Mouse (Mus musculus) limb, embryonic 10.5 days (tissue): ENCODE measurements around the gene Igf1r. TPM values are rescaled to one million over a fixed set of nuclear protein-coding genes. Genes with fewer than 3 reads are reported as not detected.

ENCODE experiments used
- DNase-seq: peaks from one replicate; pipeline ENCODE4 v3.0.0-alpha.2; 2017; ENCODE audit warnings: low spot score
- H3K27ac ChIP-seq: fragments of 300-500 bp; sonication (generic); 2 replicates; pipeline ENCODE4 v1.5.1; 2016; ENCODE audit warnings: mild to moderate bottlenecking
- H3K27me3 ChIP-seq: fragments of 300-500 bp; sonication (generic); 2 replicates; pipeline ENCODE4 v1.6.1; 2016; ENCODE audit warnings: low read depth, mild to moderate bottlenecking; ENCODE audit not compliant: poor library complexity, severe bottlenecking
- H3K36me3 ChIP-seq: fragments of 300-500 bp; sonication (generic); 2 replicates; pipeline ENCODE4 v1.6.1; 2016; ENCODE audit warnings: mild to moderate bottlenecking, moderate library complexity
- H3K4me1 ChIP-seq: fragments of 300-500 bp; sonication (generic); 2 replicates; pipeline ENCODE4 v1.6.1; 2016
- H3K4me3 ChIP-seq: fragments of 300-500 bp; sonication (generic); 2 replicates; pipeline ENCODE4 v1.5.1; 2016; ENCODE audit warnings: mild to moderate bottlenecking, moderate library complexity
- H3K9me3 ChIP-seq: fragments of 300-500 bp; sonication (generic); replicated peaks from 2 replicates; pipeline ENCODE4 v1.6.1; 2016; ENCODE audit warnings: mild to moderate bottlenecking
- WGBS: fragments of 180-500 bp; shearing (Covaris S2); methylation state at CpG from one replicate; pipeline ENCODE4 v1.1.7; 2016; 5-methylcytosine and 5-hydroxymethylcytosine counted together
- polyA plus RNA-seq: library from polyadenylated mRNA; unstranded; fragments of >200 nt; fragmentation: Nextera tagmentation; extraction: Ambion mirVana; gene quantifications from 2 replicates; pipeline ENCODE4 v1.2.1, GENCODE M21; 2016

The Igf1r gene
- polyA plus RNA-seq, 1 experiment from 2014 or later, result 27.9 TPM

GRCm38 (mm10) chr7:68080122-68080845 lies 127.7 kb downstream of the Igf1r start:
- Histone ChIP-seq H3K4me3 (no peak overlapping the region), H3K4me1 (peaks cover 50% of the 10 kb centered on the region), H3K9me3 (no peaks in the 10 kb centered on the region), H3K27ac (peak overlapping the region; percentile 20; the same call in 1 of the 2 replicates), H3K27me3 (no peaks in the 10 kb centered on the region), H3K36me3 (no peaks in the 10 kb centered on the region; the same call in 1 of the 2 replicates)
- WGBS, result 72% methylated on average over 11 of the region's 11 CpGs
- no peak for DNase-seq

DNA sequence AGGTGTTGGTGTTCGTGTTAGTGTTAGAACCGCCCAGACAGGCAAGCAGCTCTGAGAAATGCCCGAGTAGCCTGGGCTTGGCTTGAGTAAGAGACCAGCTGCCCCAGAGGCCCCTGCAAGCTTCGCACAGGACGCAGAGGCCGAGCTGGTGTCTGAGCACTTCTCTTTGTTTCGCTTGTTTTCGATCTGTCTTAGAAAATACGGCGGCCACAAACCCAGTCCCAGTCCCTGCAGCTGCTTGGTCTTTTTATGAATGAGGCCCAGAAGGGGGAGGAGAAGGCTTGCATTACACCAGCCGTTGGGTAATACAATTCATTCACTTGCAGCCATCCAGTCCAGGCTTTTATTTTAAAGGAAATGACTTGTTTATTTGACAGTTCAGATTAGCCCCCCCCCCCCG lies 132.7 kb downstream of the Igf1r start:
- Histone ChIP-seq H3K27ac (peak overlapping the region; percentile 86), H3K9me3 (no peaks in the 10 kb centered on the region), H3K36me3 (peaks cover 6% of the 10 kb centered on the region), H3K4me1 (peaks cover 68% of the 10 kb centered on the region), H3K4me3 (peak overlapping the region; percentile 27; the same call in 1 of the 2 replicates), H3K27me3 (no peaks in the 10 kb centered on the region)
- DNase-seq, result peak; percentile 68
- 4% methylated on average over 12 of the region's 12 CpGs for WGBS

DNA sequence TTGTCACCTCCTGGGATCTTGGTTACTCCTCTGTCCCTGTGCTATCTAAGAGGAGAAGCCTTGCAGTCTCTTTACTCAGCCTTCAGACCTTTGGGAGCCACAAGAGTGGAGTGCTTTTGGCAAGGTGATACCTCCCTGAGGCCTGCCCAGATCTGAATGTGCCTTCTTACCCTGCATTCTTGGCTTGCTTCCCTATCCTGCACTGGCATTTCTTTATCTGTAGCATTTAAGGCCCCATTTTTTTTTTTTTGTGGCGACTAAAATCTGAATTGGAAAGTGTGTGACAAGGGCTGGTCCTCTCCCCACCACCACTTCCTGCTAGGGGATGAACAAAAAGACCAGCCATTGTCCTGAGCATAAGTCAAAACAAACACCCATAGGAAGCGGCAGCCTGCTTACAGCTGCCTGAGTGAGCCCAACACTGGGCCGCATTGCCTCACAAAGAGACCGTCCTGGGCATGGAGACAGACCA lies 133.3 kb downstream of the Igf1r start:
- 0 out of 2 replicates have a peak overlapping the region, but pooled peaks have one; percentile 27 for H3K4me3 ChIP-seq
- H3K4me1 ChIP-seq, result peaks cover 69% of the 10 kb centered on the region

DNA sequence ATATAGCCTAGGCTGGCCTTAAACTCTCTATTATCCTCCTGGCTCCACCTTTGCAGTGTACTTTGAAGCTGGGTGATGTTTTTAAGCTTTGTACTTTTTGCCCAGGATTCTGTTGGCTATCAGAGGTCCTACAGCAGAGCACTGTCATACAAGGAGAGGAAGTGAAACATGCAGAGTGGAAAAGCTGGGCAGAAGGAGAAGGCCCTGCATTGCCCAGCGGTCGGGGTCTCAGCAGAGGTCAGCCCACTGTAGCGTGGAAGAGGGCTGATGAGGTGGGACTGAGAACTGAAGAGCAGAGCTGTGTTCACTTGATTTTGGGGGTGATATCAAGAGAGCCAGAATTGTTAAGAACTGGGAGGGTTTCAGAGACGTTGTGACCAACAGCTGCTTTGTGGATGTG lies 134.9 kb downstream of the Igf1r start:
- H3K4me1 ChIP-seq, result peaks cover 66% of the 10 kb centered on the region
- DNase-seq, result no peak
- no peak overlapping the region for H3K4me3 ChIP-seq
- 71% methylated on average over 4 of the region's 4 CpGs for WGBS
- H3K36me3 ChIP-seq, result peaks cover 15% of the 10 kb centered on the region
- H3K27ac ChIP-seq, result no peak overlapping the region
- H3K9me3 ChIP-seq, result no peaks in the 10 kb centered on the region
- H3K27me3 ChIP-seq, result no peaks in the 10 kb centered on the region

More for the DNA sequence above, 133.3 kb downstream of the Igf1r start:
- Histone ChIP-seq H3K27ac (peak overlapping the region; percentile 86), H3K36me3 (peaks cover 11% of the 10 kb centered on the region), H3K9me3 (no peaks in the 10 kb centered on the region), H3K27me3 (no peaks in the 10 kb centered on the region)
- 75% methylated on average over 4 of the region's 4 CpGs for WGBS
- DNase-seq, result no peak

DNA sequence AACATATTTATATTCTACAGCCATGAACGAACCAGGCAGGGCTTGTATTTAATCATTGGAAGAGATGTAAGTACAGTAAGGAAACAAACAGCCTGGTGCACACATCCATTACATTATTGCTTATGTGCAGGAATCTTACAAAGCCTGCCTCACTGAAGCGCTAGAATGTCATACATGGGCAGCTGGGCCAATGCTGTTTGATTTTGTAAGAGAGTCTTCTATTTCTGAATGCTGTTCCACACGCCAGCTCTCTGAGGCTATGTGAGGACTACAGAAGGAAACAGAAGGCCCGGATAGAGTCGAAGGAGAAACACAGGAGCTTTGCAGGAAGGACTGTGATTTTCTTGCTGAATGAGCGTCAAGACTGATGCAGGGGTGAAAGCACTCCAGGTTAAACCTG lies 136.2 kb downstream of the Igf1r start:
- WGBS, result 92% methylated on average over 6 of the region's 6 CpGs
- no peak for DNase-seq
- H3K4me3 ChIP-seq, result no peak overlapping the region
- H3K27me3 ChIP-seq, result no peaks in the 10 kb centered on the region
- peaks cover 15% of the 10 kb centered on the region for H3K36me3 ChIP-seq
- H3K4me1 ChIP-seq, result peaks cover 65% of the 10 kb centered on the region
- H3K27ac ChIP-seq, result no peak overlapping the region
- no peaks in the 10 kb centered on the region for H3K9me3 ChIP-seq

GRCm38 (mm10) chr7:68089725-68090124 lies 137.1 kb downstream of the Igf1r start:
- Histone ChIP-seq H3K27ac (no peak overlapping the region), H3K4me3 (no peak overlapping the region), H3K9me3 (no peaks in the 10 kb centered on the region), H3K4me1 (peaks cover 65% of the 10 kb centered on the region), H3K27me3 (no peaks in the 10 kb centered on the region), H3K36me3 (peaks cover 20% of the 10 kb centered on the region)
- DNase-seq, result no peak
- 90% methylated on average over 10 of the region's 10 CpGs for WGBS

GRCm38 (mm10) chr7:68090576-68090975 lies 137.9 kb downstream of the Igf1r start:
- no peak for DNase-seq
- 85% methylated on average over 8 of the region's 8 CpGs for WGBS
- peaks cover 22% of the 10 kb centered on the region for H3K36me3 ChIP-seq
- peaks cover 61% of the 10 kb centered on the region for H3K4me1 ChIP-seq
- no peaks in the 10 kb centered on the region for H3K27me3 ChIP-seq
- no peak overlapping the region for H3K4me3 ChIP-seq
- no peaks in the 10 kb centered on the region for H3K9me3 ChIP-seq
- H3K27ac ChIP-seq, result no peak overlapping the region

GRCm38 (mm10) chr7:68092304-68092978 lies 139.8 kb downstream of the Igf1r start:
- H3K9me3 ChIP-seq, result no peaks in the 10 kb centered on the region

GRCm38 (mm10) chr7:68093817-68094216 lies 141.2 kb downstream of the Igf1r start:
- no peak overlapping the region; the same call in 1 of the 2 replicates for H3K27ac ChIP-seq
- no peak for DNase-seq
- no peaks in the 10 kb centered on the region for H3K9me3 ChIP-seq
- H3K27me3 ChIP-seq, result no peaks in the 10 kb centered on the region
- 35% methylated on average over 9 of the region's 9 CpGs for WGBS
- H3K4me3 ChIP-seq, result no peak overlapping the region
- H3K36me3 ChIP-seq, result peaks cover 38% of the 10 kb centered on the region
- H3K4me1 ChIP-seq, result peaks cover 49% of the 10 kb centered on the region

More at GRCm38 (mm10) chr7:68092304-68092978, 139.8 kb downstream of the Igf1r start:
- Histone ChIP-seq H3K27me3 (no peaks in the 10 kb centered on the region), H3K4me3 (no peak overlapping the region), H3K27ac (no peak overlapping the region), H3K36me3 (peaks cover 32% of the 10 kb centered on the region), H3K4me1 (peaks cover 52% of the 10 kb centered on the region)
- WGBS, result 71% methylated on average over 8 of the region's 8 CpGs
- DNase-seq, result no peak

- peak overlapping the region; percentile 53; the same call in 1 of the 2 replicates for H3K27ac ChIP-seq
- H3K4me1 ChIP-seq, result peaks cover 42% of the 10 kb centered on the region
- DNase-seq, result no peak
- H3K27me3 ChIP-seq, result no peaks in the 10 kb centered on the region
- 86% methylated on average over 4 of the region's 4 CpGs for WGBS
- H3K4me3 ChIP-seq, result no peak overlapping the region
- H3K36me3 ChIP-seq, result peaks cover 41% of the 10 kb centered on the region
- H3K9me3 ChIP-seq, result no peaks in the 10 kb centered on the region
Observed at GRCm38 (mm10) chr7:68095574-68095973, 142.9 kb downstream of the Igf1r start.

DNA sequence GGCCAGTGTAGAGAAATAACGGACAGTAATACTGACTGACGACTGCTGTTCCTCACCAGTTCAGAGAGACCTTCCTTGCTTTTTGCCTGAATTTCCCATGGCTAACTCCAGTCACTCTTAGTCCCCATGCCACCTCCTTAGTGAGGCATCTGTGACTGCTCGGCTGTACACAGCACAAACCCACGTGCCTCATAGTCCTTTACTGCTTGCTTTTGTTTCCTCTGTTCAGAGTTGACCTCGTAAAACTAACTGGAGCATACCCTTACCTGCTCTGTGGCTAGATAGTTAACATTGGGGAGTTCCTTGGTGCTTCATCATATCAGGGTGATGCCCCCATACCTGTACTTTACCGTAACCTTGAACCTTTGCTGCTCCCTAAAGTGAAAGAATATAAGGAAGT lies 143.8 kb downstream of the Igf1r start:
- WGBS, result 86% methylated on average over 6 of the region's 6 CpGs
- peaks cover 37% of the 10 kb centered on the region for H3K36me3 ChIP-seq
- peak overlapping the region; percentile 53; the same call in 1 of the 2 replicates for H3K27ac ChIP-seq
- no peak overlapping the region for H3K4me3 ChIP-seq
- no peaks in the 10 kb centered on the region for H3K27me3 ChIP-seq
- DNase-seq, result no peak
- H3K4me1 ChIP-seq, result peaks cover 40% of the 10 kb centered on the region
- H3K9me3 ChIP-seq, result no peaks in the 10 kb centered on the region

DNA sequence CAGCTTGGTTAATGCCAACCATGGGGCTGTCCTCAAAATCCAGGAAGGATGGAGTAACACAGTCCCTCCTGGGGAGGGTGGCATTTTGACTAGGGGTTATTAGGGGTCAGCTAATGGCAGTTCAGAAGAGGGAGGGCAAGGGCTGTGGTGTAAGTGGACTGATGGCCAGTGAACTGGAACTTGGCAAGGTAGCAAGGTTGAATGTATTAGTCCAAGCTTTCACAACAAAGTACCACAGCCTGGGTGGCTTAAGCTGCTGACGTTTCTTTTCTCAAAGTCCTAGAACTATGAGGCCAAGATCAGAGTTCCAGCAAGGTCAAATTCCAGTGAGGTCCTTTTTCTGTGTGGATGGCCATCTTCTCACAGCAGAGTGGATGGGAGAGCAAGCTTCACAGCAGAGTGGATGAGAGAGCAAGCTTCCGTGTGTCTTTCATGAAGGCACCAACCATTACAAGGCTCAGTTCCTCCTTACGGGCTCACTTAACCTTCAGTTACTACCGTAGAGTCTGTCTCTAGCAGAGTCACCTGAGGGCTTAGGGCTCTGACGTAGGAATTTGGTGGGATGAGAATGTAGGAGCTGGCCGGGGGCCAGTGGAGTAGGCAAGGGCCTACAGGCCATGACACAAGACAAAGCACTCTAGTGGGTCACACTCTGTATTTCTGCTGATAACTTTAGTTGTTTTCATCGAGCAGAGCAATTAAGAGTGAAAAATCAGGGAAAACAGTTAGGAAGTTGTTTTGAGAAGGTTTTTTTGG lies 144.6 kb downstream of the Igf1r start:
- Histone ChIP-seq H3K4me1 (peaks cover 48% of the 10 kb centered on the region), H3K27ac (no peak overlapping the region), H3K4me3 (no peak overlapping the region), H3K9me3 (no peaks in the 10 kb centered on the region), H3K36me3 (peaks cover 34% of the 10 kb centered on the region), H3K27me3 (no peaks in the 10 kb centered on the region)
- WGBS, result 92% methylated on average over 7 of the region's 7 CpGs
- no peak for DNase-seq
